Mouse (Mus musculus): ENCODE measurements around the gene Txnrd2. TPM values are rescaled to one million over a fixed set of nuclear protein-coding genes. Genes with fewer than 3 reads are reported as not detected.

Txnrd2 gene
- total RNA-seq, 2 experiments from 2014 or later, result 13.4 to 14.4 TPM

GRCm38 (mm10) chr16:18392469-18393426, 33.4 kb upstream of the Txnrd2 start:
- intact Hi-C loops (cut with DNase I; ENCODE audit: low total_unique reads), result no loop called here
- DNase-seq, result peak; percentile 90

- DNase-seq, result no peak
- intact Hi-C loops (cut with DNase I; ENCODE audit: low total_unique reads), result no loop called here
Observed at GRCm38 (mm10) chr16:18393595-18393994, 32.6 kb upstream of the Txnrd2 start.

GRCm38 (mm10) chr16:18394056-18394455, 32.1 kb upstream of the Txnrd2 start:
- DNase-seq, result no peak
- intact Hi-C loops (cut with DNase I; ENCODE audit: low total_unique reads), result no loop called here

- DNase-seq, result no peak
- intact Hi-C loops (cut with DNase I; ENCODE audit: low total_unique reads), result no loop called here
Observed at GRCm38 (mm10) chr16:18394777-18395619, 31.2 kb upstream of the Txnrd2 start.

- DNase-seq, result peak; percentile 47
- intact Hi-C loops (cut with DNase I; ENCODE audit: low total_unique reads), result no loop called here
Observed at GRCm38 (mm10) chr16:18395620-18396036, 30.6 kb upstream of the Txnrd2 start.

- intact Hi-C loops (cut with DNase I; ENCODE audit: low total_unique reads), result no loop called here
- DNase-seq, result peak; percentile 72
Observed at GRCm38 (mm10) chr16:18396201-18396600, 30.0 kb upstream of the Txnrd2 start.

- intact Hi-C loops (cut with DNase I; ENCODE audit: low total_unique reads), result no loop called here
Observed at GRCm38 (mm10) chr16:18396791-18397621, 29.2 kb upstream of the Txnrd2 start.

GRCm38 (mm10) chr16:18400028-18400427, 26.2 kb upstream of the Txnrd2 start:
- intact Hi-C loops (cut with DNase I; ENCODE audit: low total_unique reads), result loop anchor here (5.0 kb wide), 1 partner anchor 48 kb away; no protein-coding TSS in a partner anchor

More at GRCm38 (mm10) chr16:18396791-18397621, 29.2 kb upstream of the Txnrd2 start:
- no peak for DNase-seq

GRCm38 (mm10) chr16:18400472-18401216, 25.5 kb upstream of the Txnrd2 start:
- intact Hi-C loops (cut with DNase I; ENCODE audit: low total_unique reads), result loop anchor here (5.0 kb wide), 1 partner anchor 48 kb away; no protein-coding TSS in a partner anchor
- peak; percentile 14 for DNase-seq

More at GRCm38 (mm10) chr16:18400028-18400427, 26.2 kb upstream of the Txnrd2 start:
- no peak for DNase-seq

- DNase-seq, result no peak
- intact Hi-C loops (cut with DNase I; ENCODE audit: low total_unique reads), result loop anchor here (5.0 kb wide), 1 partner anchor 51 kb away; no protein-coding TSS in a partner anchor
Observed at GRCm38 (mm10) chr16:18403285-18403684, 22.9 kb upstream of the Txnrd2 start.

- no peak for DNase-seq
- intact Hi-C loops (cut with DNase I; ENCODE audit: low total_unique reads), result no loop called here
Observed at GRCm38 (mm10) chr16:18405091-18405854, 20.9 kb upstream of the Txnrd2 start.

GRCm38 (mm10) chr16:18405876-18406275, 20.3 kb upstream of the Txnrd2 start:
- intact Hi-C loops (cut with DNase I; ENCODE audit: low total_unique reads), result no loop called here
- no peak for DNase-seq

- peak; percentile 71 for DNase-seq
- intact Hi-C loops (cut with DNase I; ENCODE audit: low total_unique reads), result no loop called here
Observed at GRCm38 (mm10) chr16:18406293-18406692, 19.9 kb upstream of the Txnrd2 start.

- intact Hi-C loops (cut with DNase I; ENCODE audit: low total_unique reads), result no loop called here
- DNase-seq, result no peak
Observed at GRCm38 (mm10) chr16:18407912-18408311, 18.3 kb upstream of the Txnrd2 start.

- intact Hi-C loops (cut with DNase I; ENCODE audit: low total_unique reads), result no loop called here
- DNase-seq, result no peak
Observed at GRCm38 (mm10) chr16:18409776-18410175, 16.4 kb upstream of the Txnrd2 start.

GRCm38 (mm10) chr16:18410418-18410817, 15.8 kb upstream of the Txnrd2 start:
- intact Hi-C loops (cut with DNase I; ENCODE audit: low total_unique reads), result no loop called here
- no peak for DNase-seq

GRCm38 (mm10) chr16:18411026-18411649, 15.0 kb upstream of the Txnrd2 start:
- intact Hi-C loops (cut with DNase I; ENCODE audit: low total_unique reads), result no loop called here
- no peak for DNase-seq

Measured in gastrocnemius, postnatal 14 days (tissue).